ENCODE assay signal across 8 mouse cellular contexts in the genomic region with DNA sequence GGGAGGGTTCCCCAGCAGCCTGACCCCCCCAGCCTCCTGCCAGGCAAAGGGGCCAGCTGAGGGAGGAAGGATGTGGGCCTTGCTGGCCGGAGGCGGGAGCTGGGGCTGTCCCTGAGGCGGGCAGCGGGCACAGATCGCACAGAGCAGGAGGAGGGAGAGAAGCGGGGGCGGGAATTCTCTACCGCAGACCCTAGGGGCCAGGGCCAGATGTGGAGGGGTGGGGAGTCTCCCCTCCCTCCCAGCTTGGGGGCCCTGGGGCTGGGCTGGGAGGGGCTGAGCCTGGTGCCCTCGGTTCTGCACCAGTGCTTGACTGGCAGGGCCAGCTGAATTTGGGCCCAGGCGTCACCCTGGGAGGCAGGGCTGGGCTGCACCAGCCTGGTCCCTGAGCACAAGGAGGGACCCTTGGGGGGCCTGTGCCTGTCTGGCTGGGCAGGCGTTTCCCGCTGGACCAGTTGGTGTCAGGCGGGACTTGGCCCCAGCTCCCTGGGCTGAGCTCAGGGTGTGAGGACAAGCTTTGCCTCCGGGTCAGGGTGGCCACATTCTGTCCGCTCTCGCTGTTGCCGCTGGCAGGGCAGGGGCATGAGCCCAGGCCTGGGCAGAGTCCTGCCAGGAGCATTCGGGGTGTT. TPM values are rescaled to one million over a fixed set of nuclear protein-coding genes. Genes with fewer than 3 reads are reported as not detected.
DNase-seq lines count a peak whose midpoint lies in the region; ATAC-seq lines count a peak whose summit lies in the region.

No protein-coding gene starts in this region.

- H3K36me3 ChIP-seq in hindbrain, embryonic 14.5 days (replicated peaks; ENCODE audit: control insufficient read depth, insufficient read depth) = 0 out of 2 replicates have a peak, but pooled peaks cover 3% of the 10 kb centered on the region
- no peaks in the 10 kb centered on the region for H3K36me3 ChIP-seq in limb, embryonic 11.5 days (ENCODE audit: control insufficient read depth, insufficient read depth, low read length)
- H3K36me3 ChIP-seq in midbrain, embryonic 16.5 days (ENCODE audit: control insufficient read depth, insufficient read depth, low read length) = no peaks in the 10 kb centered on the region

- peak; percentile 1; the same call in 1 of the 2 replicates for ATAC-seq in cerebellum, adult (ENCODE audit: insufficient number of reproducible peaks, low FRiP score, low TSS enrichment)
- peak; percentile 15; the same call in 1 of the 2 replicates for ATAC-seq in hindbrain, embryonic 14.5 days (ENCODE audit: low FRiP score)
- ATAC-seq in limb, embryonic 11.5 days (ENCODE audit: insufficient number of reproducible peaks, low FRiP score, low TSS enrichment, low read depth) = peak; percentile 22
- peak; percentile 4 for ATAC-seq in midbrain, embryonic 16.5 days

- peaks cover 46% of the 10 kb centered on the region for H3K4me1 ChIP-seq in hindbrain, embryonic 14.5 days (replicated peaks; ENCODE audit: control insufficient read depth, insufficient read depth, low read length)
- H3K4me1 ChIP-seq in limb, embryonic 11.5 days (ENCODE audit: control insufficient read depth, insufficient read depth, low read length) = peaks cover 58% of the 10 kb centered on the region
- H3K4me1 ChIP-seq in midbrain, embryonic 16.5 days (ENCODE audit: control insufficient read depth, insufficient read depth, low read length) = peaks cover 58% of the 10 kb centered on the region

- peak overlapping the region; percentile 97 for H3K4me2 ChIP-seq in hindbrain, embryonic 14.5 days (replicated peaks)
- peak overlapping the region; percentile 97 for H3K4me2 ChIP-seq in limb, embryonic 11.5 days (ENCODE audit: low read depth, severe bottlenecking)
- peak overlapping the region; percentile 98 for H3K4me2 ChIP-seq in midbrain, embryonic 16.5 days (ENCODE audit: low read length)

- peaks cover 16% of the 10 kb centered on the region for H3K27me3 ChIP-seq in hindbrain, embryonic 14.5 days (ENCODE audit: control insufficient read depth, insufficient read depth, low read length)
- H3K27me3 ChIP-seq in limb, embryonic 11.5 days (ENCODE audit: control insufficient read depth, insufficient read depth, low read length) = no peaks in the 10 kb centered on the region
- peaks cover 4% of the 10 kb centered on the region for H3K27me3 ChIP-seq in midbrain, embryonic 16.5 days (ENCODE audit: control insufficient read depth, insufficient read depth, low read depth, low read length)

- peak overlapping the region; percentile 99 for H3K9ac ChIP-seq in hindbrain, embryonic 14.5 days
- H3K9ac ChIP-seq in limb, embryonic 11.5 days (ENCODE audit: low read length) = peak overlapping the region; percentile 99
- peak overlapping the region; percentile 100 for H3K9ac ChIP-seq in midbrain, embryonic 16.5 days (ENCODE audit: low read depth, low read length)

- H3K4me3 ChIP-seq in hindbrain, embryonic 14.5 days (replicated peaks; ENCODE audit: low read length) = peak overlapping the region; percentile 95
- H3K4me3 ChIP-seq in limb, embryonic 11.5 days (ENCODE audit: low read depth, low read length) = peak overlapping the region; percentile 98
- peak overlapping the region; percentile 98 for H3K4me3 ChIP-seq in midbrain, embryonic 16.5 days (ENCODE audit: low read depth, low read length)

- WGBS in hindbrain, embryonic 14.5 days = 1% methylated on average over 16 of the region's 18 CpGs
- 5% methylated on average over 15 of the region's 18 CpGs for WGBS in limb, embryonic 11.5 days
- WGBS in midbrain, embryonic 16.5 days = 3% methylated on average over 16 of the region's 18 CpGs

- H3K27ac ChIP-seq in hindbrain, embryonic 14.5 days = peak overlapping the region; percentile 97
- peak overlapping the region; percentile 95 for H3K27ac ChIP-seq in limb, embryonic 11.5 days (replicated peaks; ENCODE audit: low read depth, low read length)
- peak overlapping the region; percentile 97 for H3K27ac ChIP-seq in midbrain, embryonic 16.5 days (ENCODE audit: low read length)

- no peak for DNase-seq in cerebellum, postnatal 4 days (ENCODE audit: low spot score in 2 of 2)
- DNase-seq in cerebellum, adult 18-20 months = peak; percentile 71 to 73
- DNase-seq in gastrocnemius, adult 8-10 months (ENCODE audit: low spot score in 2 of 2) = peak; percentile 65 to 81
- no peak for DNase-seq in hindbrain, embryonic 14.5 days (ENCODE audit: low spot score)
- peak; percentile 61 for DNase-seq in limb, embryonic 11.5 days (ENCODE audit: low spot score)
- peak; percentile 65 for DNase-seq in testis, postnatal 10 days (ENCODE audit: low spot score)

- no peaks in the 10 kb centered on the region for H3K9me3 ChIP-seq in hindbrain, embryonic 14.5 days (ENCODE audit: control insufficient read depth, low read length)
- no peaks in the 10 kb centered on the region for H3K9me3 ChIP-seq in limb, embryonic 11.5 days (ENCODE audit: control insufficient read depth, low read length)
- no peaks in the 10 kb centered on the region for H3K9me3 ChIP-seq in midbrain, embryonic 16.5 days (replicated peaks; ENCODE audit: control insufficient read depth, low read length, poor library complexity, severe bottlenecking)

RNA-seq across cellular contexts. Expression of a gene that starts 2.3 kb away (rescaled TPM):
- total RNA-seq in gastrocnemius, adult 8-10 months (2022) = 10 to 100 TPM; 26.3 to 32.9 (median 28.9) TPM
- polyA plus RNA-seq in hindbrain, embryonic 14.5 days (2014; fragmentation: Nextera tagmentation; extraction: Ambion mirVana) = 12.9 and 13.4 TPM in 2 replicates
- polyA plus RNA-seq in limb, embryonic 11.5 days (2014; fragmentation: Nextera tagmentation; extraction: Ambion mirVana) = 10.2 and 10.5 TPM in 2 replicates
- polyA plus RNA-seq in midbrain, embryonic 16.5 days (2015; fragmentation: Nextera tagmentation; extraction: Ambion mirVana) = 11.2 and 12.5 TPM in 2 replicates

RNA-seq across cellular contexts. Expression of a gene that starts 39.5 kb away (rescaled TPM):
- total RNA-seq in gastrocnemius, adult 8-10 months (2022) = not detected
- polyA plus RNA-seq in hindbrain, embryonic 14.5 days (2014; fragmentation: Nextera tagmentation; extraction: Ambion mirVana) = 0.14 and 0.17 TPM in 2 replicates
- polyA plus RNA-seq in limb, embryonic 11.5 days (2014; fragmentation: Nextera tagmentation; extraction: Ambion mirVana) = 0.17 and 0.35 TPM in 2 replicates
- polyA plus RNA-seq in midbrain, embryonic 16.5 days (2015; fragmentation: Nextera tagmentation; extraction: Ambion mirVana) = 0.05 TPM in 1 of 2 replicates, not detected in the other

Comparison
In these comparisons a context has a peak if more than half of its experiments do, and no peak if none do; other contexts are left out.
1. DNase-seq: peak in cerebellum, adult 18-20 months (2 of 2), gastrocnemius, adult 8-10 months (2 of 2), limb, embryonic 11.5 days (single experiment) and testis, postnatal 10 days (single experiment); none in cerebellum, postnatal 4 days (0 of 2) and hindbrain, embryonic 14.5 days (single experiment).
2. Peak in every context shown above with its lines, with median percentiles within 50 percentile points of each other: ATAC-seq, H3K27ac ChIP-seq, H3K4me2 ChIP-seq, H3K4me3 ChIP-seq and H3K9ac ChIP-seq.